Mouse (Mus musculus): Measurements from ENCODE around the gene Ikzf1. TPM values are rescaled to one million over a fixed set of nuclear protein-coding genes. Genes with fewer than 3 reads are reported as not detected.

Gene Ikzf1
- polyA plus RNA-seq, 1 experiment: 0.48 TPM

DNA sequence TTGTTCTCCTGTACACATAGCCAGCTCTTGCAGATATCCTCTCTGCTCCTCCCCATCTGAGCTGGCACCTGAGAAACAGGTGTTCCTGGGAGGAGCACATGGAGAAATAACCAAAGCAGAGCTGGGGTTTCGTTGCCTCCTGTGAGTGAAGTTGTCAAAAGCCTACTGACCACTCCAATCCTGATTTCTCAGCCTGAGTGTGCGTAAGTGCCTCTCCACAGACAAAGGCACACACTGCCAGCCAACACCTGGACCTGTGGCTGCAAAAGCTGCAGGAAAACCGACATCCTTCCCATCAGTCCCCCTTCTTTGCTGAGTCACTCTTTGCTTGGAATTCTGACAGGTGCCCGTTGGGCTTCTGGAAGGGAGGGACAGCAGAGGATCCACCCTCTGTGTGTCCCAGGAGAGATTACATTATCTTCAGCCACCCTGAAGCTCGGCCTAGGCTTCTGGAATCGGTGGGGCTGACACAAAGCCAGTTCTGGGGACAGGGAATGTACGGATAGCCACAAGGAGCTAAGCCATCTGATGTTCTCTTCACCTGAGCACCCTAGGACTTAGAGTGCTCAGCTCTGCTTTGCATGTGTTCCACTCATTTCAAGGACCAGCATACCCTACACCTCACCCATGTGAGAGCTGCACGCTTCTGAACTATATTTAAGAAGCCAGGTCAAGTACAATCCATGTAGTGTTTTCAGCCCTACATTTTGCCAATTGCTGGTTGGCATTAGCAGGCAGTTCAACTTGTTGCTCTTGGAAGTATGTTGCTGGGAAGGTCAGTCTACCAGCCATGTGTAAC is 48.4 kb downstream of the Ikzf1 start:
- TF ChIP-seq CTCF (IDR thresholded peaks at IDR 0.05; ENCODE audit: control insufficient read depth, insufficient read depth, insufficient replicate concordance, low read depth, low read length) (no peak), POLR2A (IDR thresholded peaks at IDR 0.05; ENCODE audit: control insufficient read depth, low read depth, low read length) (no peak)
- H3K36me3 ChIP-seq (ENCODE audit: control insufficient read depth, insufficient read depth, low read length): no peaks in the 10 kb centered on the region
- no peak overlapping the region for H3K4me3 ChIP-seq (ENCODE audit: control insufficient read depth, low read depth, low read length)
- H3K27ac ChIP-seq (ENCODE audit: control insufficient read depth, insufficient read depth, low read depth, low read length): no peak overlapping the region
- H3K4me1 ChIP-seq (ENCODE audit: control insufficient read depth, insufficient read depth, low read length): no peaks in the 10 kb centered on the region
- H3K27me3 ChIP-seq (ENCODE audit: control insufficient read depth, insufficient read depth, low read length): no peaks in the 10 kb centered on the region

DNA sequence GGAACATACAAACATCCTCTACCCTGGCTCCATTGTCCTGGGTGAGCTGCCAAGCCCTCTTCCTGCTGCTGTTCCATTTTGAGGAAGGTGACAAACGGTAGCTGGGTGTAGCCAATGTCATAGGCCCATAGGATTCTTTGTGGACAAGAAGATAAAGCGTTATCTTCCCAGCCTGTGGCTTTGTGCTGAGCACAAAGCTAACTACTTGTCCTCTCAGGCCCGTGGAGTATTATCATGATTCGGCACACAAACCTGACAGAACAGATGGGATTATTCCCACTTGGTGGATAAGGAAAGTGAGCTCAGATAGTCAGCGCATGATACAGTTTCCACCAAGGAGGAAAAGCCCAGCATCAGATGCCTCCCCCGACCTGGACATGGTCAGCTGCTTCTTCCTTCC is 50.4 kb downstream of the Ikzf1 start:
- Histone ChIP-seq H3K27me3 (ENCODE audit: control insufficient read depth, insufficient read depth, low read length) (no peaks in the 10 kb centered on the region), H3K27ac (ENCODE audit: control insufficient read depth, insufficient read depth, low read depth, low read length) (no peak overlapping the region), H3K4me3 (ENCODE audit: control insufficient read depth, low read depth, low read length) (no peak overlapping the region), H3K4me1 (ENCODE audit: control insufficient read depth, insufficient read depth, low read length) (no peaks in the 10 kb centered on the region), H3K36me3 (ENCODE audit: control insufficient read depth, insufficient read depth, low read length) (no peaks in the 10 kb centered on the region)
- no peak for TF ChIP-seq POLR2A (IDR thresholded peaks at IDR 0.05; ENCODE audit: control insufficient read depth, low read depth, low read length)
- TF ChIP-seq CTCF (IDR thresholded peaks at IDR 0.05; ENCODE audit: control insufficient read depth, insufficient read depth, insufficient replicate concordance, low read depth, low read length): no peak

DNA sequence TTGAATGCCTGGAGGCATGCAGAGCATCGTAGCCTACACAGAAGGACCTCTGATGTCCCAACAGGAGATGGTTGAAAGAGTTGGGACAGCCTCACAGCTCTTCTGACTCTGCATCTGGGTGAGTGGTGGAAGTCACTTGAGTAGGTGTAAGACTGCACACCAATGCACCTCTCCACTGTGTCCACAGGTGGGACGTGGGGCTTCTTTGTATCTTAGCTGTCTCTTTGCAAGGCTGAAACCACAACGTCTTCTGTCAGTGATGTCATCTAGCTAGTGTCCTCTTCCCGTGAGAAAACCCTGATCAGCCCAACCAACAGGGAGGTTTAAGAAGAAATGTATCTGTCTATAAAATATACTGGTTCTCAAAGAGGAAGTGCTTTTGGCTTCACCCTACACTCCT is 52.1 kb downstream of the Ikzf1 start:
- TF ChIP-seq POLR2A (IDR thresholded peaks at IDR 0.05; ENCODE audit: control insufficient read depth, low read depth, low read length) (no peak), CTCF (IDR thresholded peaks at IDR 0.05; ENCODE audit: control insufficient read depth, insufficient read depth, insufficient replicate concordance, low read depth, low read length) (no peak)
- no peaks in the 10 kb centered on the region for H3K27me3 ChIP-seq (ENCODE audit: control insufficient read depth, insufficient read depth, low read length)
- H3K27ac ChIP-seq (ENCODE audit: control insufficient read depth, insufficient read depth, low read depth, low read length): no peak overlapping the region
- H3K4me1 ChIP-seq (ENCODE audit: control insufficient read depth, insufficient read depth, low read length): no peaks in the 10 kb centered on the region
- no peak overlapping the region for H3K4me3 ChIP-seq (ENCODE audit: control insufficient read depth, low read depth, low read length)
- no peaks in the 10 kb centered on the region for H3K36me3 ChIP-seq (ENCODE audit: control insufficient read depth, insufficient read depth, low read length)

DNA sequence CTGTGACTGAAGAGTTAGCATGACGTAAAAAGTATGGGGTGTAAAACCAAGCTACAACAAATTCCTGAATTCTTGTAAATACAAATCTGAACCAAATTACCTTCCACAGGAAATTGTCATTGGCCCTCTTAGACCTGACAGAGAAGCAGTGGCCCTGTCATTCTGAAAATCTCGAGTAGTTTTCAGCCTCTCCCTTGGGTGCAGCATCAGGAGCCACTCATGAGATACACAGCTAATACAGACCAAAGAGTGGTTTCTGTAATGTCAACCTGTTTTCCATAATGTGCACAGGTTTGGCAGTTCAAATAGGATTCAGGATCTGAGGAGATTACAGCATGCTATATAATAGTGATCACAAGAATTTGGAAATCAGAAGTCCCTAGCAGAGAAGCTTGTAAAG is 52.8 kb downstream of the Ikzf1 start:
- TF ChIP-seq CTCF (IDR thresholded peaks at IDR 0.05; ENCODE audit: control insufficient read depth, insufficient read depth, insufficient replicate concordance, low read depth, low read length): no peak
- TF ChIP-seq POLR2A (IDR thresholded peaks at IDR 0.05; ENCODE audit: control insufficient read depth, low read depth, low read length): no peak
- H3K27me3 ChIP-seq (ENCODE audit: control insufficient read depth, insufficient read depth, low read length): no peaks in the 10 kb centered on the region
- no peak overlapping the region for H3K4me3 ChIP-seq (ENCODE audit: control insufficient read depth, low read depth, low read length)
- H3K4me1 ChIP-seq (ENCODE audit: control insufficient read depth, insufficient read depth, low read length): no peaks in the 10 kb centered on the region
- no peaks in the 10 kb centered on the region for H3K36me3 ChIP-seq (ENCODE audit: control insufficient read depth, insufficient read depth, low read length)
- H3K27ac ChIP-seq (ENCODE audit: control insufficient read depth, insufficient read depth, low read depth, low read length): no peak overlapping the region

DNA sequence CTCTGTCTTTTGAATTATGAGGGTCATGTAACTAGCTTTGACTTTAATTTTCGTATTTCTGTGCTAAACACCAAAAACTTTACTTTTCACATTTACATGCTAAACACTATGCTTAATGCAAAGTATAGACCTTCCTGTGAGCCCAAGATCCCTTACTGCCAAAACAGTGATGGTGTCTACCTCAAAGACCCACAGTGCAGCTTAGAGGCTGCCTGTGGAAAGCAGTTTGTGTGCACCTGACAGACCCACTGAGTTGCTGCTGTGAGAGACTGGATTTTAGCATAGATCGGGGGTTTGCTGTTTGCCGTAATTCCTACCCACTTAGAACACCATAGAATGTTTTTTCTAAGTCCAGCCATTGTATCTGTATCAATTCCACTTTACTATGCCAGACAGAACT is 54.3 kb downstream of the Ikzf1 start:
- H3K27me3 ChIP-seq (ENCODE audit: control insufficient read depth, insufficient read depth, low read length): no peaks in the 10 kb centered on the region
- TF ChIP-seq CTCF (IDR thresholded peaks at IDR 0.05; ENCODE audit: control insufficient read depth, insufficient read depth, insufficient replicate concordance, low read depth, low read length) (no peak), POLR2A (IDR thresholded peaks at IDR 0.05; ENCODE audit: control insufficient read depth, low read depth, low read length) (no peak)
- H3K4me3 ChIP-seq (ENCODE audit: control insufficient read depth, low read depth, low read length): no peak overlapping the region
- H3K4me1 ChIP-seq (ENCODE audit: control insufficient read depth, insufficient read depth, low read length): no peaks in the 10 kb centered on the region
- no peak overlapping the region for H3K27ac ChIP-seq (ENCODE audit: control insufficient read depth, insufficient read depth, low read depth, low read length)
- H3K36me3 ChIP-seq (ENCODE audit: control insufficient read depth, insufficient read depth, low read length): no peaks in the 10 kb centered on the region

DNA sequence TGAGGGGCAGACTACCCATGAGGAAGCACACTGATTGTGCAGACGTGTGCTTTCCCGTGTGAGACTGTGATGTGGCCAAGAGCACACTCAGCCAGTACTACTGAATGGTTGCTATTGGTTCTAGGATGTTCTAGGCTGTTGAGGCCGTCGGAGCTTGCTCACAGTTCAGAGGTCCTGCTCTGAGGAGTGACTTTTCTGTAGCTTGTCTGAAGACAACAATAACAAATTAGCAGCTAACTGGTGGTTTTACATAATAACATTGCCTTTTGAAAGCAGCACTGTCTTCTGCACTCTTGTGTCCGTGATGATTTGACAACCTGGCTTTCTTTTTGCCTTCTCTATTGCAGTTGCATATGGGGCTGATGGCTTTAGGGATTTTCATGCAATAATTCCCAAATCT is 55.8 kb downstream of the Ikzf1 start:
- no peaks in the 10 kb centered on the region for H3K36me3 ChIP-seq (ENCODE audit: control insufficient read depth, insufficient read depth, low read length)
- H3K4me1 ChIP-seq (ENCODE audit: control insufficient read depth, insufficient read depth, low read length): no peaks in the 10 kb centered on the region
- no peaks in the 10 kb centered on the region for H3K27me3 ChIP-seq (ENCODE audit: control insufficient read depth, insufficient read depth, low read length)
- H3K4me3 ChIP-seq (ENCODE audit: control insufficient read depth, low read depth, low read length): no peak overlapping the region
- H3K27ac ChIP-seq (ENCODE audit: control insufficient read depth, insufficient read depth, low read depth, low read length): no peak overlapping the region
- TF ChIP-seq CTCF (IDR thresholded peaks at IDR 0.05; ENCODE audit: control insufficient read depth, insufficient read depth, insufficient replicate concordance, low read depth, low read length) (no peak), POLR2A (IDR thresholded peaks at IDR 0.05; ENCODE audit: control insufficient read depth, low read depth, low read length) (no peak)

DNA sequence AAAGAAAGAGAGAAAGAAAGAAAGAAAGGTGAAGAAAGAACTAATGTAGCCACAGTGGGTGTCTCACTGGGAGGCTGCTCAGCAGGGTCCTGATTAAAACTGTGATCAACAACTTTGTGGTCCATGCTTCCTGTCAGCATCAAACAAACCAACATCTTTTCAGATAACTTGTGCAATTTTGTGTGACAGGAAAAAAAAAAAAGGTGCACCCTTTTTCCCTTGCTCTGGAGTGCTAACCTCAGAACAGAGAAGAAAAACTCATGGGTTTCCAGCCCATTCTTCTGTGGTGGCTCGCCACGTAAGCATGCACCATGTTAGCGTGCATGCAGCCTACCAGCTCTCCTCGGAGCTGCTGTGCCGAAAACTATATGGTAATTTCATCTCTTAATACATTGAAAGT is 56.8 kb downstream of the Ikzf1 start:
- no peak overlapping the region for H3K27ac ChIP-seq (ENCODE audit: control insufficient read depth, insufficient read depth, low read depth, low read length)
- H3K27me3 ChIP-seq (ENCODE audit: control insufficient read depth, insufficient read depth, low read length): no peaks in the 10 kb centered on the region
- no peak for TF ChIP-seq CTCF (IDR thresholded peaks at IDR 0.05; ENCODE audit: control insufficient read depth, insufficient read depth, insufficient replicate concordance, low read depth, low read length)
- TF ChIP-seq POLR2A (IDR thresholded peaks at IDR 0.05; ENCODE audit: control insufficient read depth, low read depth, low read length): no peak
- H3K4me3 ChIP-seq (ENCODE audit: control insufficient read depth, low read depth, low read length): no peak overlapping the region
- no peaks in the 10 kb centered on the region for H3K4me1 ChIP-seq (ENCODE audit: control insufficient read depth, insufficient read depth, low read length)
- H3K36me3 ChIP-seq (ENCODE audit: control insufficient read depth, insufficient read depth, low read length): no peaks in the 10 kb centered on the region

Data from testis, adult 2 months (tissue).